Mouse (Mus musculus) myocyte (in vitro differentiated cells): ENCODE data around the gene Zfp296.

ENCODE experiments used
- CEBPB ChIP-seq: IDR thresholded peaks from 2 replicates; pipeline ENCODE4 v1.6.1; 2011; ENCODE audit warnings: mild to moderate bottlenecking, moderate library complexity; ENCODE audit not compliant: poor library complexity, insufficient read depth, severe bottlenecking
- E2F4 ChIP-seq: IDR thresholded peaks from one replicate; pipeline ENCODE4 v1.6.1; 2011; ENCODE audit warnings: mild to moderate bottlenecking, control low read depth, moderate library complexity; ENCODE audit not compliant: insufficient read depth
- MAX ChIP-seq: IDR thresholded peaks from one replicate; pipeline ENCODE4 v1.6.1; 2011; ENCODE audit warnings: low read depth, mild to moderate bottlenecking, control low read depth
- MYOG ChIP-seq, 3 experiments: IDR thresholded peaks; one replicate each; pipeline ENCODE4 v1.6.1; 2011; ENCODE audit warnings: control low read depth in 2 of 3, low read depth in 2 of 3, mild to moderate bottlenecking in 2 of 3; ENCODE audit not compliant: insufficient read length in 2 of 3, control insufficient read depth in 1 of 3, insufficient read depth in 1 of 3
- POLR2A ChIP-seq: IDR thresholded peaks from one replicate; pipeline ENCODE4 v1.6.1; 2011; ENCODE audit warnings: low read depth, mild to moderate bottlenecking, control low read depth, moderate library complexity; ENCODE audit not compliant: insufficient read length
- POLR2AphosphoS2 ChIP-seq: IDR thresholded peaks from one replicate; pipeline ENCODE4 v1.6.1; 2011; ENCODE audit warnings: low read depth, control low read depth; ENCODE audit not compliant: insufficient read length
- TCF12 ChIP-seq: IDR thresholded peaks from one replicate; pipeline ENCODE4 v1.6.1; 2011; ENCODE audit warnings: mild to moderate bottlenecking, control low read depth; ENCODE audit not compliant: poor library complexity, insufficient read depth, severe bottlenecking
- USF1 ChIP-seq: IDR thresholded peaks from one replicate; pipeline ENCODE4 v1.6.1; 2011; ENCODE audit warnings: low read depth, mild to moderate bottlenecking, control low read depth, moderate library complexity

DNA sequence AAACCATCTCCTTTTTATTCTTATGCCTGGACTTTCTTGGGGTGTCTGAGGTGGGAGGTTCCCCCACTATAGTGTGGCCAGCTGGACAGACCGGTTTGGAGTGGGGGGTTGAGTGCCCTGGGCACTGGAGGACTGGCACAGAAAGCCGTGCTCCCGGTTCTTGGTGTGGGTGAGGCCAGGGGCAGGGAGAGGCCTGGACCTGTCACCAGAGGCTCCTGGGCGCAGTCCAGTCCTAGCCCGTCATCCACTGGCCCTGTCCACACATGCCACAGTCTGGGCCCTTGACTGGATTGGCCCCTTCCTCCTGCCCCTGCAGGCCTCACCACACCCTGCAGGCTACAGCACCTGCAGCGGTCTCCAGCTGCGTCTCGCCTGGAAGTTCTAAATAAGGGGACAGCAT lies 3.5 kb downstream of the Zfp296 start:
- no peak for TF ChIP-seq POLR2AphosphoS2
- no peak for TF ChIP-seq POLR2A
- TF ChIP-seq MAX, result no peak
- TF ChIP-seq CEBPB, result no peak
- TF ChIP-seq USF1, result no peak
- no peak for TF ChIP-seq TCF12
- no peak for TF ChIP-seq MYOG (IDR thresholded peaks at IDR 0.05; ENCODE audit: control insufficient read depth in 1 of 3, insufficient read depth in 1 of 3, insufficient read length in 2 of 3, low read depth in 2 of 3)
- no peak for TF ChIP-seq E2F4
